Mouse (Mus musculus): ENCODE measurements around the gene Vps52. TPM values are rescaled to one million over a fixed set of nuclear protein-coding genes. Genes with fewer than 3 reads are reported as not detected.

Gene Vps52
- polyA plus RNA-seq, 1 experiment from 2014 or later: 63.2 TPM

- Histone ChIP-seq H3K36me3 (ENCODE audit: control insufficient read depth, insufficient read depth, low read length) (peaks cover 34% of the 10 kb centered on the region), H3K4me1 (ENCODE audit: control insufficient read depth, insufficient read depth, low read length) (peaks cover 16% of the 10 kb centered on the region), H3K9me3 (ENCODE audit: control insufficient read depth, low read length) (no peaks in the 10 kb centered on the region), H3K4me3 (replicated peaks; ENCODE audit: low read depth, low read length) (peak within 1 kb of the TSS; percentile 79), H3K27me3 (ENCODE audit: control insufficient read depth, insufficient read depth, low read length) (no peaks in the 10 kb centered on the region), H3K4me2 (ENCODE audit: low read length) (peak within 1 kb of the TSS; percentile 99), H3K27ac (replicated peaks; ENCODE audit: low read depth, low read length) (peak within 1 kb of the TSS; percentile 92), H3K9ac (replicated peaks; ENCODE audit: low read length) (peak within 1 kb of the TSS; percentile 91)
- ATAC-seq (ENCODE audit: low FRiP score, low TSS enrichment) (peak; percentile 86), DNase-seq (peak; percentile 98)
- under 1% methylated on average over 78 of the region's 80 CpGs for WGBS
Observed at GRCm38 (mm10) chr17:33929371-33930279, 26.0 kb upstream of the Vps52 start, which contains the start of gene Rgl2. Gene Rgl2, plus strand, starts transcription at chr17:33929543.

DNA sequence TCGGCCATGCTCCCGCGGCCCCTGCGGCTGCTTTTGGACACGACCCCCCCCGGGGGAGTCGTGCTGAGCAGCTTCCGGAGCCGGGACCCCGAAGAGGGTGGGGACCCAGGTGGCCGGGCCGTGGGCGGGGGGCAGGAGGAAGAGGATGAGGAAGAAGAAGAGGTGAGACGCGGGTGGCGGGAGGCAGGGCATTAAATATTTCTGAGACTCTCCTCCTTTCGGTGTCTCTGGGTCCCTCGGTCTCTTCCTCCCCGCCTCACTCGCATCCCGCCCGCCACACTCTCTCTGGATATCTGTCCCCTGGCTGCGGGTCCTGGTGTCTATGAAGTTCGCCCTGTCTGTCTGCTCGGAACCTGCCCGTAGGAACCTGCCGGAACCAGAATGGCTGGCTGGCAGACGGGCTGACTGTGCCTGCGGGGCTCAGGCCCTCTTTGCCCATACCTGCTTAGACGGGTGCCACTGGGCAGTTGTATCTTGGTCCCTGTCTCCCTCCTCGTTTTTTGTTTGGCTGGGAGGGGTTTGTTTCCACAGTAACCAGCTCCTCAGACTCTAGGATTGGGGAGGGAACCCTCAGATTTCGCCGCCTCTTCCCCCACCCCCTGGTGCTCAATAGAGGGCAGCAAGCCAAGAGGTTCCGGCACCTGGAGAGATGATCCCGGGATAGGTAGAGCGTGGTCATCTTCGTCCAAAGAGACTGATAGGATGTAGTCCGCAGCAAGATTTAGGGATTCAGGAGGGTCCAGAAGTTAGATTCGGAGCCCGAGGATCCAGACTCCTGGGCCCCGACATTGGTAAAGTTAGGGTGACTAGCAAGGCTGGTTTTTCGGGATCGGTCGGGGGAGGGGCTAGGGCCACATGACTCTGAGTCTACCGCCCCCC lies 25.1 kb upstream of the Vps52 start:
- peak overlapping the region; percentile 92 for H3K27ac ChIP-seq (replicated peaks; ENCODE audit: low read depth, low read length)
- H3K4me2 ChIP-seq (ENCODE audit: low read length): peak overlapping the region; percentile 99
- H3K9me3 ChIP-seq (ENCODE audit: control insufficient read depth, low read length): no peaks in the 10 kb centered on the region
- WGBS: under 1% methylated on average over 45 of the region's 45 CpGs
- DNase-seq (peak; percentile 46), ATAC-seq (ENCODE audit: low FRiP score, low TSS enrichment) (peak; percentile 18)
- peak overlapping the region; percentile 79 for H3K4me3 ChIP-seq (replicated peaks; ENCODE audit: low read depth, low read length)
- H3K4me1 ChIP-seq (ENCODE audit: control insufficient read depth, insufficient read depth, low read length): peaks cover 16% of the 10 kb centered on the region
- H3K36me3 ChIP-seq (ENCODE audit: control insufficient read depth, insufficient read depth, low read length): peaks cover 36% of the 10 kb centered on the region
- H3K27me3 ChIP-seq (ENCODE audit: control insufficient read depth, insufficient read depth, low read length): no peaks in the 10 kb centered on the region
- peak overlapping the region; percentile 91 for H3K9ac ChIP-seq (replicated peaks; ENCODE audit: low read length)

- WGBS: 33% methylated on average over 18 of the region's 18 CpGs
- peaks cover 35% of the 10 kb centered on the region for H3K36me3 ChIP-seq (ENCODE audit: control insufficient read depth, insufficient read depth, low read length)
- H3K4me3 ChIP-seq (replicated peaks; ENCODE audit: low read depth, low read length): peak overlapping the region; percentile 79
- no peak for DNase-seq
- H3K4me1 ChIP-seq (ENCODE audit: control insufficient read depth, insufficient read depth, low read length): peaks cover 16% of the 10 kb centered on the region
- ATAC-seq (ENCODE audit: low FRiP score, low TSS enrichment): no peak
- peak overlapping the region; percentile 99 for H3K4me2 ChIP-seq (ENCODE audit: low read length)
- H3K9ac ChIP-seq (replicated peaks; ENCODE audit: low read length): peak overlapping the region; percentile 91; the same call in 1 of the 2 replicates
- H3K27ac ChIP-seq (replicated peaks; ENCODE audit: low read depth, low read length): no peak overlapping the region
- H3K27me3 ChIP-seq (ENCODE audit: control insufficient read depth, insufficient read depth, low read length): no peaks in the 10 kb centered on the region
- H3K9me3 ChIP-seq (ENCODE audit: control insufficient read depth, low read length): no peaks in the 10 kb centered on the region
Observed at GRCm38 (mm10) chr17:33931159-33931866, 24.3 kb upstream of the Vps52 start.

DNA sequence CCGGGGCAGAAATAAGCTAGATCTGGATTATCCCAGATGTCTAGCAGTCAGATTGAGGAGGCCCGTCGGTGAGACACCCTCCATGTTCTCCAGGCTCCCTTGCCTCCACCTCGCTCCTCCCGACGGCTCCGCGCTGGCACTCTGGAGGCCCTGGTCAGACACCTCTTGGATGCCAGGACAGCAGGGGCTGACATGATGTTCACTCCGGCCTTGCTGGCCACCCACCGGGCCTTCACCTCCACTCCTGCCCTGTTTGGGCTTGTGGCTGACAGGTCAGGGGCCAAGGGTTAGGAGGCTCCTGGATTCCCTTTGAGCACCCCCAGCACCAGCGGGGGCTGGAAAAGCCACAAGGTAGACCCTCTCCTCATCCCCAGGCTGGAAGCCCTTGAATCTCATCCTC lies 23.7 kb upstream of the Vps52 start:
- WGBS: 91% methylated on average over 11 of the region's 11 CpGs
- peaks cover 35% of the 10 kb centered on the region for H3K36me3 ChIP-seq (ENCODE audit: control insufficient read depth, insufficient read depth, low read length)
- H3K9ac ChIP-seq (replicated peaks; ENCODE audit: low read length): no peak overlapping the region

DNA sequence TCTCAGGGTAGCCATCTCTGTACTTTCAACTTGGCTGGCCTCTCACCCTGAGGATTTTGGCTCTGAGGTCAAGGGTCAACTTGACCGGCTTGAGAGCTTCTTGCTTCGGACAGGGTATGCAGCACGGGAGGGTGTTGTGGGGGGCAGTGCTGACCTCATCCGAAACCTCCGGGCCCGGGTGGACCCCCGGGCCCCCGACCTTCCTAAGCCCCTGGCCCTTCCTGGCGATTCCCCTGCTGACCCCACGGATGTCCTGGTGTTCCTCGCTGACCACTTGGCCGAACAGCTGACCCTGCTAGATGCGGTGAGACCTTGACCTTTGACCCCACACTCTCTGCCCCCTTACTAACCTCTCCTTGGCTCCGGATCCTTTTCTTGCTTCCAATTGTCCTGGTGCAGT lies 23.2 kb upstream of the Vps52 start:
- H3K36me3 ChIP-seq (ENCODE audit: control insufficient read depth, insufficient read depth, low read length): peaks cover 40% of the 10 kb centered on the region
- WGBS: 85% methylated on average over 14 of the region's 14 CpGs
- H3K27ac ChIP-seq (replicated peaks; ENCODE audit: low read depth, low read length): no peak overlapping the region
- H3K4me3 ChIP-seq (replicated peaks; ENCODE audit: low read depth, low read length): no peak overlapping the region
- no peaks in the 10 kb centered on the region for H3K9me3 ChIP-seq (ENCODE audit: control insufficient read depth, low read length)
- no peak overlapping the region for H3K9ac ChIP-seq (replicated peaks; ENCODE audit: low read length)
- peaks cover 16% of the 10 kb centered on the region for H3K4me1 ChIP-seq (ENCODE audit: control insufficient read depth, insufficient read depth, low read length)
- H3K27me3 ChIP-seq (ENCODE audit: control insufficient read depth, insufficient read depth, low read length): no peaks in the 10 kb centered on the region
- H3K4me2 ChIP-seq (ENCODE audit: low read length): no peak overlapping the region
- DNase-seq (no peak), ATAC-seq (ENCODE audit: low FRiP score, low TSS enrichment) (no peak)

More for the DNA sequence above, 23.7 kb upstream of the Vps52 start:
- Histone ChIP-seq H3K4me3 (replicated peaks; ENCODE audit: low read depth, low read length) (0 out of 2 replicates have a peak overlapping the region, but pooled peaks have one; percentile 3), H3K9me3 (ENCODE audit: control insufficient read depth, low read length) (no peaks in the 10 kb centered on the region), H3K27me3 (ENCODE audit: control insufficient read depth, insufficient read depth, low read length) (no peaks in the 10 kb centered on the region), H3K4me1 (ENCODE audit: control insufficient read depth, insufficient read depth, low read length) (peaks cover 16% of the 10 kb centered on the region), H3K27ac (replicated peaks; ENCODE audit: low read depth, low read length) (no peak overlapping the region), H3K4me2 (ENCODE audit: low read length) (no peak overlapping the region)
- ATAC-seq (ENCODE audit: low FRiP score, low TSS enrichment) (no peak), DNase-seq (no peak)

DNA sequence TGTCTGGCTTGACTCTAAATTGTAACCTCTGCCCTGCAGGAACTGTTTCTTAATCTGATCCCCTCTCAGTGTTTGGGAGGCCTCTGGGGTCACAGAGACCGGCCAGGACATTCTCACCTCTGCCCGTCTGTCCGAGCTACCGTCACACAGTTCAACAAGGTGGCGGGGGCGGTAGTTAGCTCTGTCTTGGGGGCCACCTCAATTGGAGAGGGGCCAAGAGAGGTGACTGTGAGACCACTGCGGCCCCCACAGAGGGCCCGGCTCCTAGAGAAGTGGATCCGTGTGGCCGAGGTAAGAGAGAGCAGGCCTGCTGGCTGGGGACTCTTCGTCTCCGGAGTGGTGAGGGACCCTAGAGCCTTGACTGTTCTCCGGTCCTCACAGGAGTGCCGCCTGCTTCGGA lies 22.6 kb upstream of the Vps52 start:
- Histone ChIP-seq H3K4me1 (ENCODE audit: control insufficient read depth, insufficient read depth, low read length) (peaks cover 16% of the 10 kb centered on the region), H3K9ac (replicated peaks; ENCODE audit: low read length) (no peak overlapping the region), H3K4me2 (ENCODE audit: low read length) (no peak overlapping the region), H3K27ac (replicated peaks; ENCODE audit: low read depth, low read length) (no peak overlapping the region), H3K4me3 (replicated peaks; ENCODE audit: low read depth, low read length) (no peak overlapping the region), H3K36me3 (ENCODE audit: control insufficient read depth, insufficient read depth, low read length) (peaks cover 41% of the 10 kb centered on the region), H3K27me3 (ENCODE audit: control insufficient read depth, insufficient read depth, low read length) (no peaks in the 10 kb centered on the region), H3K9me3 (ENCODE audit: control insufficient read depth, low read length) (no peaks in the 10 kb centered on the region)
- DNase-seq: no peak
- no peak for ATAC-seq (ENCODE audit: low FRiP score, low TSS enrichment)
- WGBS: 91% methylated on average over 15 of the region's 15 CpGs

DNA sequence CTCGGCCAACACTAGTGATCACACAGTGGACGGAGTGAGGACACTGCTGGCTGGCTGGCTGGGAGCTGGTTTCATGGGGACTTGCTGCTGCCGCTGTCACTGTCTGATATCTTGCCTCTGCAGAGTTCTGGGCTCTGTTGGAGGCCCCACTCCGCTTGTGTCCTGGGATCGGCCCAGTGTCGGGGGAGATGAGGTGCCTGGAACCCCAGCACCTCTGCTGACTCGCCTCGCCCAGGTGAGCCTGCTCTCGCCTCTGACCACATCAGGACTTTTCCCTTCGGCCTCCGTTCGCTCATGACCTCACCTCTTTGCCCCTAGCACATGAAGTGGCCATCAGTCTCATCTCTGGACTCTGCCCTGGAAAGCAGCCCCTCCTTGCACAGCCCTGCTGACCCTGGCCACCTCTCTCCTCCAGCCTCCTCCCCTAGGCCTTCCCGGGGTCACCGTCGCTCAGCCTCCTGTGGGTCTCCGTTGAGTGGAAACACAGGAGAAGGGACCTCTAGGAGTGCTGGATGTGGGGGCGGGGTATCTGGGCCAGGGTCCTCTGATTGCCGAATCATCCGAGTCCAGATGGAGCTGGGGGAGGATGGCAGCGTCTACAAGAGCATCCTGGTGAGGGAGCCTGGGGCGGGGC lies 20.1 kb upstream of the Vps52 start:
- WGBS: 91% methylated on average over 21 of the region's 21 CpGs
- H3K4me3 ChIP-seq (replicated peaks; ENCODE audit: low read depth, low read length): no peak overlapping the region
- ATAC-seq (ENCODE audit: low FRiP score, low TSS enrichment): no peak
- H3K4me2 ChIP-seq (ENCODE audit: low read length): no peak overlapping the region
- no peaks in the 10 kb centered on the region for H3K9me3 ChIP-seq (ENCODE audit: control insufficient read depth, low read length)
- no peak for DNase-seq
- no peaks in the 10 kb centered on the region for H3K27me3 ChIP-seq (ENCODE audit: control insufficient read depth, insufficient read depth, low read length)
- H3K9ac ChIP-seq (replicated peaks; ENCODE audit: low read length): no peak overlapping the region
- peaks cover 52% of the 10 kb centered on the region for H3K36me3 ChIP-seq (ENCODE audit: control insufficient read depth, insufficient read depth, low read length)
- H3K4me1 ChIP-seq (ENCODE audit: control insufficient read depth, insufficient read depth, low read length): peaks cover 16% of the 10 kb centered on the region
- H3K27ac ChIP-seq (replicated peaks; ENCODE audit: low read depth, low read length): no peak overlapping the region

DNA sequence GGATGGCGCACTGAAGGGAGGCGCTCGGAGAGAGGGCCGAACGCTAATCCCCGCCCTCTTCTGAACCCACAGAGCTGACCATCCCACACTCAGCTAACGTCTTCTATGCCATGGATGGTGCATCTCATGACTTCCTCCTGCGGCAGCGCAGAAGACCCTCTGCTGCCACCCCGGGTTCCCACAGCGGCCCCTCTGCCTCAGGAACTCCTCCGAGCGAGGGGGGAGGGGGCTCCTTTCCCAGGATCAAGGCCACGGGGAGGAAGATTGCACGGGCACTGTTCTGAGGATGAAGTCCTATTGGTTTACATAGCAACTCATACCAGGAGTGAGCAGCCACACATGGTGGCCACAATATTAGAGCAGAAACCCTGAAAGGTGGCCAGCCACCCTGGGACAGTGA lies 18.6 kb upstream of the Vps52 start:
- H3K27ac ChIP-seq (replicated peaks; ENCODE audit: low read depth, low read length): no peak overlapping the region
- H3K9ac ChIP-seq (replicated peaks; ENCODE audit: low read length): no peak overlapping the region
- no peak for DNase-seq
- H3K4me3 ChIP-seq (replicated peaks; ENCODE audit: low read depth, low read length): no peak overlapping the region
- peaks cover 16% of the 10 kb centered on the region for H3K4me1 ChIP-seq (ENCODE audit: control insufficient read depth, insufficient read depth, low read length)
- H3K27me3 ChIP-seq (ENCODE audit: control insufficient read depth, insufficient read depth, low read length): no peaks in the 10 kb centered on the region
- H3K9me3 ChIP-seq (ENCODE audit: control insufficient read depth, low read length): no peaks in the 10 kb centered on the region
- peaks cover 52% of the 10 kb centered on the region for H3K36me3 ChIP-seq (ENCODE audit: control insufficient read depth, insufficient read depth, low read length)
- WGBS: 83% methylated on average over 15 of the region's 15 CpGs
- ATAC-seq (ENCODE audit: low FRiP score, low TSS enrichment): no peak
- no peak overlapping the region for H3K4me2 ChIP-seq (ENCODE audit: low read length)

Measured in midbrain, embryonic 14.5 days (tissue).